ENCODE assay signal across 8 mouse cellular contexts in the genomic region with DNA sequence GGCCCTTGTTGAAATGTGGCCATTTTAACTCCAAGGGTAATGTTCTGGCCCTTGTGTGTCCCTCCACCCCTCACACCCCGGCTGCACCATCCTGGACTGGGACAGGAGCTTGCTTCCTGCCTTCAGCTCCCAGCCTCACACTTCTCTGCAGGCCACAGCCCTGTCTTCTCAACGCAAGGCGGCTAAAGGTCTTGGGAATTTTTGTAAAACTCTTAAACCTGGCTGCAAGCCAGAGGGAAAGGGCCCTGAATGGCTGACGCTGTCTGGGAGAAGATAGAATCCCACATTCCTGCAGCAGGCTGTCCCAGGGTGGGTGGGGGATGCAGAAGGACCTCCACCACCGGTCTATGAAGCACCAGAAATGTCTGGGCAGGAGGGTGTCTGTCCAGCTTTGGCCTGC.
DNase-seq lines count a peak whose midpoint lies in the region; ATAC-seq and TF ChIP-seq lines count a peak whose summit lies in the region.

No protein-coding gene starts in this region.

- no peak overlapping the region for H3K4me3 ChIP-seq in liver, postnatal 0 days (ENCODE audit: low read depth, low read length)
- no peak overlapping the region for H3K4me3 ChIP-seq in heart, embryonic 11.5 days (ENCODE audit: low read depth, low read length)
- H3K4me3 ChIP-seq in midbrain, embryonic 16.5 days (ENCODE audit: low read depth, low read length), result no peak overlapping the region

- peak; percentile 36 for DNase-seq in liver
- DNase-seq in liver, postnatal 0 days, result no peak
- peak; percentile 48 for DNase-seq in kidney, postnatal 14 days
- no peak for DNase-seq in embryo, embryonic 10.5 days (ENCODE audit: low spot score)
- DNase-seq in frontal cortex, postnatal 10 days (ENCODE audit: low spot score in 2 of 2), result no peak

- H3K27me3 ChIP-seq in liver, postnatal 0 days (ENCODE audit: insufficient read depth, low read length), result peaks cover 32% of the 10 kb centered on the region
- H3K27me3 ChIP-seq in heart, embryonic 11.5 days (ENCODE audit: control insufficient read depth, insufficient read depth, low read length), result peaks cover 28% of the 10 kb centered on the region
- no peaks in the 10 kb centered on the region for H3K27me3 ChIP-seq in midbrain, embryonic 16.5 days (ENCODE audit: control insufficient read depth, insufficient read depth, low read depth, low read length)

- TF ChIP-seq CTCF in liver, postnatal 0 days (IDR thresholded peaks at IDR 0.05; ENCODE audit: low read depth), result no peak

- H3K9me3 ChIP-seq in liver, postnatal 0 days (ENCODE audit: low read length), result no peaks in the 10 kb centered on the region
- no peaks in the 10 kb centered on the region for H3K9me3 ChIP-seq in heart, embryonic 11.5 days (replicated peaks; ENCODE audit: control insufficient read depth, low read length)
- no peaks in the 10 kb centered on the region for H3K9me3 ChIP-seq in midbrain, embryonic 16.5 days (replicated peaks; ENCODE audit: control insufficient read depth, low read length, poor library complexity, severe bottlenecking)

- H3K36me3 ChIP-seq in liver, postnatal 0 days (replicated peaks; ENCODE audit: insufficient read depth, low read length), result no peaks in the 10 kb centered on the region
- no peaks in the 10 kb centered on the region for H3K36me3 ChIP-seq in heart, embryonic 11.5 days (ENCODE audit: control insufficient read depth, insufficient read depth, low read length)
- H3K36me3 ChIP-seq in midbrain, embryonic 16.5 days (ENCODE audit: control insufficient read depth, insufficient read depth, low read length), result no peaks in the 10 kb centered on the region

- H3K9ac ChIP-seq in liver, postnatal 0 days (replicated peaks), result no peak overlapping the region
- H3K9ac ChIP-seq in heart, embryonic 11.5 days (ENCODE audit: low read depth, low read length), result no peak overlapping the region
- peak overlapping the region; percentile 28; the same call in 1 of the 2 replicates for H3K9ac ChIP-seq in midbrain, embryonic 16.5 days (ENCODE audit: low read depth, low read length)

- H3K27ac ChIP-seq in liver, postnatal 0 days (ENCODE audit: low read depth), result no peak overlapping the region
- H3K27ac ChIP-seq in heart, embryonic 11.5 days (ENCODE audit: low read depth, low read length), result peak overlapping the region; percentile 59
- H3K27ac ChIP-seq in midbrain, embryonic 16.5 days (ENCODE audit: low read length), result peak overlapping the region; percentile 13; the same call in 1 of the 2 replicates

- peaks cover 5% of the 10 kb centered on the region for H3K4me1 ChIP-seq in liver, postnatal 0 days (ENCODE audit: insufficient read depth)
- H3K4me1 ChIP-seq in heart, embryonic 11.5 days (ENCODE audit: control insufficient read depth, insufficient read depth, low read length), result peaks cover 48% of the 10 kb centered on the region
- H3K4me1 ChIP-seq in midbrain, embryonic 16.5 days (ENCODE audit: control insufficient read depth, insufficient read depth, low read length), result peaks cover 43% of the 10 kb centered on the region

- 62% methylated on average over 5 of the region's 5 CpGs for WGBS in liver, postnatal 0 days (ENCODE audit: insufficient replicate concordance)
- WGBS in heart, embryonic 11.5 days (ENCODE audit: insufficient replicate concordance), result 14% methylated on average over 5 of the region's 5 CpGs
- WGBS in midbrain, embryonic 16.5 days, result 37% methylated on average over 5 of the region's 5 CpGs

- no peak for ATAC-seq in liver, postnatal 0 days
- ATAC-seq in heart, embryonic 11.5 days (replicated peaks; ENCODE audit: insufficient number of reproducible peaks, low FRiP score, low TSS enrichment), result peak; percentile 24
- ATAC-seq in midbrain, embryonic 16.5 days, result no peak
- ATAC-seq in monocyte, adult 5-6 weeks (replicated peaks; ENCODE audit: insufficient number of reproducible peaks, low FRiP score, low TSS enrichment, poor library complexity, severe bottlenecking), result no peak

- H3K4me2 ChIP-seq in liver, postnatal 0 days (ENCODE audit: low read depth, low read length), result no peak overlapping the region
- H3K4me2 ChIP-seq in heart, embryonic 11.5 days, result no peak overlapping the region
- H3K4me2 ChIP-seq in midbrain, embryonic 16.5 days (ENCODE audit: low read length), result no peak overlapping the region

- no peak for TF ChIP-seq EP300 in liver, postnatal 0 days (IDR thresholded peaks at IDR 0.05; ENCODE audit: low read depth)

Comparison
In these comparisons a context has a peak if more than half of its experiments do, and no peak if none do; other contexts are left out.
1. DNase-seq: peak in liver (single experiment) and kidney, postnatal 14 days (single experiment); none in liver, postnatal 0 days (single experiment), embryo, embryonic 10.5 days (single experiment) and frontal cortex, postnatal 10 days (0 of 2).